Mouse (Mus musculus): ENCODE results near the gene Gper1.

DNA sequence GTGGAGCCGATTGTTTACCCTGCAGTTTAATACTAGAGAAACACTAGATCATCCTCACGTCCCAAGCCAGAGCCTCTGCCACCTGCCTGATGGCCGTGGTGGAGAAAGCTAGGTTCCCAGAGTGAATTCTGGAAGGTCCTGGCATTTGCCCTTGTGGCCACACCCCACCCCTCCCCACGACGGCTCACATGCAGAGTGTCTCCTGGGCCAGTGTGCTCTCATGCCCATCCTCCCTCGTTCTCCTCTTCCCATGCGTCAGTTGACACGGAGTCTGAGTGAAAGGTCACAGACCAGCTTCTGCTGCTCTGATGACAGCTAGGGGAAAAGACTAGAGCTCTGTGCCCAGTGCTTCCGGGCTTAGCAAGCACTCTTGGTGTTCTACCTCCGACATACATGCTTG lies 38.4 kb upstream of the Gper1 start:
- TF ChIP-seq CTCF (IDR thresholded peaks at IDR 0.05; ENCODE audit: extremely low read depth, insufficient read depth, insufficient read length, insufficient replicate concordance) (no peak), POLR2A (IDR thresholded peaks at IDR 0.05; ENCODE audit: low read depth, low read length) (no peak)
